Mouse (Mus musculus): Measurements from ENCODE around the gene Btbd16.

DNA sequence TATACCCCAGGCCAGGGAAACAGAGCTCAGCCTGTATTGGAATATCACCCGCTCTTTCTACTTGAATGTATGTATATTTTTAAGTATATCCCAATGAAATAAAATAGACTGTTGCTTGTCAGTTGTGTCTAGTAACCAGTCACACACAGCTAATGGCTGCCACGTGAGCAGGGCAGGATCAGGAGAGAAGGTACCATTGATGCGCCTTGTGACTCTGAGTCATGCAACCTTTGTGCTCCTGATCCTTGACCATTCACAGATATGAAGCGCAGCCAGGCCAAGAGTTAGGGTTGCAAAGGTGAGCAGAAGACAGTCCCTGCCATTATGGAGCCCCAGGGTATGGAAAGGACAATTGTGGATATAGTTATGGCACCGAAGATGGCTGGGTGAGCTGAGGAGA, 57.7 kb downstream of the Btbd16 start:
- TF ChIP-seq POLR2A (IDR thresholded peaks at IDR 0.05; ENCODE audit: borderline replicate concordance, extremely low read depth, insufficient read depth, insufficient read length, poor library complexity, severe bottlenecking): no peak
- no peak for TF ChIP-seq CTCF (IDR thresholded peaks at IDR 0.05; ENCODE audit: borderline replicate concordance, extremely low read depth, insufficient read depth, insufficient read length)

Measured in brain, embryonic 14.5 days (tissue).